Mouse (Mus musculus): Measurements from ENCODE around the gene Tas2r143.

Gene Tas2r143

GRCm38 (mm10) chr6:42399938-42400337 lies at the start of gene Tas2r143:
Gene Tas2r143, plus strand, starts transcription at chr6:42400238.
- DNase-seq (ENCODE audit: low spot score in 2 of 2), result no peak

- no peak for DNase-seq (ENCODE audit: low spot score in 2 of 2)
Observed at GRCm38 (mm10) chr6:42350968-42351775, 48.9 kb upstream of the Tas2r143 start.

- DNase-seq (ENCODE audit: low spot score in 2 of 2), result no peak
Observed at GRCm38 (mm10) chr6:42351776-42352485, 48.1 kb upstream of the Tas2r143 start.

GRCm38 (mm10) chr6:42352486-42352846 lies 47.6 kb upstream of the Tas2r143 start:
- DNase-seq (ENCODE audit: low spot score in 2 of 2), result no peak

- DNase-seq (ENCODE audit: low spot score in 2 of 2), result no peak
Observed at GRCm38 (mm10) chr6:42353180-42353579, 46.9 kb upstream of the Tas2r143 start.

GRCm38 (mm10) chr6:42354076-42355019 lies 45.7 kb upstream of the Tas2r143 start:
- no peak for DNase-seq (ENCODE audit: low spot score in 2 of 2)

GRCm38 (mm10) chr6:42355366-42355765 lies 44.7 kb upstream of the Tas2r143 start:
- DNase-seq (ENCODE audit: low spot score in 2 of 2), result no peak

- no peak for DNase-seq (ENCODE audit: low spot score in 2 of 2)
Observed at GRCm38 (mm10) chr6:42355794-42356600, 44.0 kb upstream of the Tas2r143 start.

GRCm38 (mm10) chr6:42356913-42357312 lies 43.1 kb upstream of the Tas2r143 start:
- DNase-seq (ENCODE audit: low spot score in 2 of 2), result no peak

GRCm38 (mm10) chr6:42357901-42358300 lies 42.1 kb upstream of the Tas2r143 start:
- DNase-seq (ENCODE audit: low spot score in 2 of 2), result no peak

GRCm38 (mm10) chr6:42358901-42359300 lies 41.1 kb upstream of the Tas2r143 start:
- no peak for DNase-seq (ENCODE audit: low spot score in 2 of 2)

GRCm38 (mm10) chr6:42359364-42360147 lies 40.5 kb upstream of the Tas2r143 start:
- DNase-seq (ENCODE audit: low spot score in 2 of 2), result no peak

- DNase-seq (ENCODE audit: low spot score in 2 of 2), result no peak
Observed at GRCm38 (mm10) chr6:42360231-42360840, 39.7 kb upstream of the Tas2r143 start.

- DNase-seq (ENCODE audit: low spot score in 2 of 2), result no peak
Observed at GRCm38 (mm10) chr6:42361041-42361895, 38.8 kb upstream of the Tas2r143 start.

- no peak for DNase-seq (ENCODE audit: low spot score in 2 of 2)
Observed at GRCm38 (mm10) chr6:42362074-42362473, 38.0 kb upstream of the Tas2r143 start.

GRCm38 (mm10) chr6:42362497-42362896 lies 37.5 kb upstream of the Tas2r143 start:
- DNase-seq (ENCODE audit: low spot score in 2 of 2), result no peak

- DNase-seq (ENCODE audit: low spot score in 2 of 2), result no peak
Observed at GRCm38 (mm10) chr6:42362974-42363373, 37.1 kb upstream of the Tas2r143 start.

- DNase-seq (ENCODE audit: low spot score in 2 of 2), result no peak
Observed at GRCm38 (mm10) chr6:42364066-42364465, 36.0 kb upstream of the Tas2r143 start.

- no peak for DNase-seq (ENCODE audit: low spot score in 2 of 2)
Observed at GRCm38 (mm10) chr6:42364607-42365006, 35.4 kb upstream of the Tas2r143 start.

Data from frontal cortex, postnatal 25 days (tissue).